Mouse (Mus musculus) brain, embryonic 14.5 days (tissue): ENCODE measurements around the gene Spock1.

ENCODE experiments used
- CTCF ChIP-seq: fragments of 200-500 bp; IDR thresholded peaks from 2 replicates; pipeline ENCODE4 v1.5.1; 2012; ENCODE audit warnings: inconsistent platforms, mild to moderate bottlenecking, moderate library complexity, borderline replicate concordance; ENCODE audit not compliant: insufficient read depth, insufficient read length; ENCODE audit errors: extremely low read depth
- POLR2A ChIP-seq: fragments of 200-500 bp; IDR thresholded peaks from 2 replicates; pipeline ENCODE4 v1.6.1; 2012; ENCODE audit warnings: mild to moderate bottlenecking, inconsistent platforms, borderline replicate concordance; ENCODE audit not compliant: poor library complexity, insufficient read depth, insufficient read length, severe bottlenecking; ENCODE audit errors: extremely low read depth

DNA sequence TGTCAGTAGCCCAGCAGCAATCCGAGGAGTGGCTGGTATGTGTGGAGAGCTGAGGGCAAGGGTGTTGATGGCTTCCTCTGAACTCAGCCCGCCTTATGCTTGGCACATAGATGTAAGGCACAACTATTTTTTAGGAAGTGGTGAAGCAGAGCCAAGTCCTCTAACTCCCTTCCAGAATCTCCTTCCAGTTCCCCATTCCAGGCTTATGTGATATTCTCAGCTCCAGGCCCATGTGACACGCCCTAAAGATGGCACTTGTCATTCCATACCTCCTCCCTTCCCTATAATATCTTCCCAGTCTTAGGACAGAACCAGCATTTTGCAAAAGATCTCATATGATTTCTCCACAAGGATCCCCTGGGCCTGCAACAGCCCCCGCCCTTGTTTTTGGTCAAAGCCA is 277.6 kb downstream of the Spock1 start:
- TF ChIP-seq CTCF (no peak), POLR2A (no peak)
